Mouse (Mus musculus): ENCODE results near the gene Arl14ep.
"Not testable (repeated sequence)": the region's sequence is repeated elsewhere in the genome, so short reads cannot be mapped to it uniquely, and the experiment has no call there.

The Arl14ep gene

GRCm38 (mm10) chr2:106973959-106974639, at the start of gene Arl14ep:
Gene Arl14ep (minus strand): TSS chr2:106974424.
- DNase-seq = peak; percentile 90

GRCm38 (mm10) chr2:107022713-107023112, 48.5 kb upstream of the Arl14ep start:
- DNase-seq = no peak

- no peak for DNase-seq
These were observed 45.1 kb upstream of the Arl14ep start for GRCm38 (mm10) chr2:107019331-107019730.

GRCm38 (mm10) chr2:107013161-107013560, 38.9 kb upstream of the Arl14ep start:
- DNase-seq = no peak

- DNase-seq = no peak
These were observed 38.1 kb upstream of the Arl14ep start for GRCm38 (mm10) chr2:107012318-107012717.

GRCm38 (mm10) chr2:107010160-107010559, 35.9 kb upstream of the Arl14ep start:
- DNase-seq = no peak

- no peak for DNase-seq
These were observed 32.2 kb upstream of the Arl14ep start for GRCm38 (mm10) chr2:107006378-107006777.

GRCm38 (mm10) chr2:107005876-107006275, 31.7 kb upstream of the Arl14ep start:
- DNase-seq = not testable (repeated sequence)

- DNase-seq = no peak
These were observed 17.0 kb upstream of the Arl14ep start for GRCm38 (mm10) chr2:106991261-106991660.

GRCm38 (mm10) chr2:106984945-106985344, 10.7 kb upstream of the Arl14ep start:
- no peak for DNase-seq

- DNase-seq = no peak
These were observed 8.3 kb upstream of the Arl14ep start for GRCm38 (mm10) chr2:106982503-106982902.

GRCm38 (mm10) chr2:106976472-106976871, 2.2 kb upstream of the Arl14ep start:
- DNase-seq = no peak

GRCm38 (mm10) chr2:106973332-106973958, 779 bp downstream of the Arl14ep start:
- DNase-seq = no peak

GRCm38 (mm10) chr2:106972851-106973250, 1.4 kb downstream of the Arl14ep start:
- DNase-seq = no peak

GRCm38 (mm10) chr2:106970971-106971370, 3.3 kb downstream of the Arl14ep start:
- no peak for DNase-seq

- DNase-seq = no peak
These were observed 5.9 kb downstream of the Arl14ep start for GRCm38 (mm10) chr2:106968320-106968719.

GRCm38 (mm10) chr2:106963560-106963959, 10.7 kb downstream of the Arl14ep start:
- no peak for DNase-seq

GRCm38 (mm10) chr2:106961650-106962049, 12.6 kb downstream of the Arl14ep start:
- DNase-seq = no peak

- no peak for DNase-seq
These were observed 13.2 kb downstream of the Arl14ep start for GRCm38 (mm10) chr2:106961066-106961465.

GRCm38 (mm10) chr2:106960237-106960636, 14.0 kb downstream of the Arl14ep start:
- DNase-seq = peak; percentile 34

GRCm38 (mm10) chr2:106959380-106959779, 14.8 kb downstream of the Arl14ep start:
- DNase-seq = no peak

- DNase-seq = peak; percentile 19
These were observed 15.3 kb downstream of the Arl14ep start for GRCm38 (mm10) chr2:106958916-106959315.

- no peak for DNase-seq
These were observed 18.1 kb downstream of the Arl14ep start for GRCm38 (mm10) chr2:106956146-106956545.

GRCm38 (mm10) chr2:106955621-106956020, 18.6 kb downstream of the Arl14ep start:
- DNase-seq = peak; percentile 50

GRCm38 (mm10) chr2:106954975-106955374, 19.2 kb downstream of the Arl14ep start:
- no peak for DNase-seq
